Comparison of ENCODE assay signal across 8 mouse cellular contexts in the genomic region with DNA sequence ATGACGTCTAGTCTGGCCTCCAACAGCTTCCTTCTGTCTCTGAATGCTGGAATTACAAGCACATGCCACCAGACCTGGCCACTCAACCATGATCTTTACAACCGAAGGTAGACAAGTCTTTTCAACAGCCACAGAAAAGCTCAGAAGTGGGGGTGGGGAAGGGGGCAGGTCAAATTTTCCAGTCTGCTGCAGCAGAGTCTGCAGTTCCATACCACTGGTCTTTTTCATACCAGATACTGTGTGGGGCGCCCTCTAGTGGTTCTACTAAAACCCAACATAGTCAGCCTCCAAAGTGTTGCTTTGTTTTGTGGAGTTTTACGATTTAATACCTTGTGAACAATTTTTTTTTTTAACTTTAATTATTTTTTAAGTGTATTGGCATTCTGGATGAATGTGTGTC. TPM values are rescaled to one million over a fixed set of nuclear protein-coding genes. Genes with fewer than 3 reads are reported as not detected.
A peak's percentile ranks its signal among the peaks of the same experiment; 100 is the strongest.
DNase-seq lines count a peak whose midpoint lies in the region; ATAC-seq and TF ChIP-seq lines count a peak whose summit lies in the region.
"Had no signal": no experiment of that assay in that cellular context is flagged by ENCODE, and none has a peak within 500 bp of the region (broad histone marks: within the 10 kb centered on the region; RNA-seq: fewer than 3 reads in every experiment).

No protein-coding gene starts in this region.

- dilution Hi-C loops in CH12.LX (cut with MboI; ENCODE audit: extremely low pct_ligation_motif_present, extremely low pct_unique_long_range_greater_than_20kb, low sequenced_read_pairs), result no loop called here

- 17% methylated on average over 4 of the region's 4 CpGs for WGBS in liver, embryonic 15.5 days (ENCODE audit: insufficient replicate concordance)

- peak overlapping the region; percentile 28 to 60 (median 42) for H3K4me3 ChIP-seq in CH12.LX (replicated peaks in 1 of 3; ENCODE audit: low read depth in 2 of 3, low read length in 2 of 3, poor library complexity in 1 of 3)
- no peak overlapping the region for H3K4me3 ChIP-seq in liver, embryonic 15.5 days (replicated peaks)
- H3K4me3 ChIP-seq: lung, embryonic 15.5 days had no signal

- H3K79me2 ChIP-seq in CH12.LX (replicated peaks; ENCODE audit: control insufficient read depth, extremely low read depth, insufficient read depth, poor library complexity, severe bottlenecking), result no peaks in the 10 kb centered on the region

- H3K4me1 ChIP-seq in CH12.LX (ENCODE audit: control insufficient read depth in 1 of 2, insufficient read depth in 2 of 2), result peaks cover 2 to 17% of the 10 kb centered on the region in 2 experiments; a peak in 2 of 4 replicates
- peaks cover 20% of the 10 kb centered on the region for H3K4me1 ChIP-seq in liver, embryonic 15.5 days (replicated peaks)

- 0 out of 2 replicates have a peak overlapping the region, but pooled peaks have one; percentile 38 for H3K27ac ChIP-seq in CH12.LX (ENCODE audit: insufficient read depth, low read depth)
- no peak overlapping the region for H3K27ac ChIP-seq in liver, embryonic 15.5 days (replicated peaks)
- H3K27ac ChIP-seq: lung, embryonic 15.5 days had no signal

- in situ Hi-C loops in CH12.LX (cut with MboI; ENCODE audit: low pct_ligation_motif_present, low pct_unique_long_range_greater_than_20kb, low sequenced_read_pairs), result no loop called here

- TF ChIP-seq EP300 in CH12.LX (IDR thresholded peaks at IDR 0.05; ENCODE audit: low read length), result no peak

- no peaks in the 10 kb centered on the region for H3K9me3 ChIP-seq in CH12.LX (replicated peaks; ENCODE audit: low read length)
- H3K9me3 ChIP-seq in liver, embryonic 15.5 days (replicated peaks), result no peaks in the 10 kb centered on the region
- H3K9me3 ChIP-seq: lung, embryonic 15.5 days had no signal

- H3K9ac ChIP-seq in CH12.LX (ENCODE audit: insufficient read depth, low read depth), result peak overlapping the region; percentile 48; the same call in 1 of the 2 replicates
- H3K9ac ChIP-seq in liver, embryonic 15.5 days, result no peak overlapping the region
- H3K9ac ChIP-seq: lung, embryonic 15.5 days had no signal

- peak; percentile 32 to 82; a peak in 3 of 4 replicates for TF ChIP-seq CTCF in CH12.LX (conservative IDR thresholded peaks at IDR 0.05 in 1 of 2, IDR thresholded peaks at IDR 0.05 in 1 of 2; ENCODE audit: low read depth in 2 of 2, low read length in 2 of 2)

- TF ChIP-seq POLR2A in CH12.LX (IDR thresholded peaks at IDR 0.05; ENCODE audit: low read depth, low read length), result no peak

- H3K27me3 ChIP-seq in CH12.LX (replicated peaks), result no peaks in the 10 kb centered on the region
- H3K27me3 ChIP-seq in liver, embryonic 15.5 days, result peaks cover 3% of the 10 kb centered on the region; the same call in 1 of the 2 replicates
- H3K27me3 ChIP-seq: lung, embryonic 15.5 days had no signal

- ATAC-seq in liver, embryonic 15.5 days (ENCODE audit: insufficient read depth), result no peak

- H3K4me2 ChIP-seq in CH12.LX (ENCODE audit: insufficient read depth, low read depth, poor library complexity, severe bottlenecking), result peak overlapping the region; percentile 99
- peak overlapping the region; percentile 20 for H3K4me2 ChIP-seq in liver, embryonic 15.5 days

- peak; percentile 68 for TF ChIP-seq RAD21 in CH12.LX (IDR thresholded peaks at IDR 0.05; ENCODE audit: low read depth, low read length)

- H3K36me3 ChIP-seq in CH12.LX (replicated peaks in 1 of 2; ENCODE audit: control insufficient read depth in 1 of 2, insufficient read depth in 1 of 2, low read length in 1 of 2), result peaks cover 8 to 31% of the 10 kb centered on the region in 2 experiments
- H3K36me3 ChIP-seq in liver, embryonic 15.5 days (replicated peaks), result peaks cover 17% of the 10 kb centered on the region; the same call in 1 of the 2 replicates

- peak; percentile 79 to 81 for DNase-seq in B cell, adult 2 months
- DNase-seq in CH12.LX (ENCODE audit: extremely low read depth), result peak; percentile 84
- DNase-seq in c-Kit-positive CD71-positive TER-119-positive erythroid progenitor cells, embryonic 14.5 days (ENCODE audit: low spot score), result peak; percentile 75
- DNase-seq in frontal cortex, postnatal 36 days (ENCODE audit: low spot score in 2 of 2), result peak; percentile 31 to 67
- peak; percentile 84 for DNase-seq in kidney, postnatal 10 days
- peak; percentile 86 for DNase-seq in retina, postnatal 1 day

TF ChIP-seq in CH12.LX, 34 proteins besides CTCF, POLR2A, EP300 and RAD21 (continues in another document):
- TF ChIP-seq ZKSCAN1 (IDR thresholded peaks at IDR 0.05; ENCODE audit: borderline replicate concordance, low read depth, low read length) (no peak), HCFC1 (IDR thresholded peaks at IDR 0.05; ENCODE audit: low read depth, low read length) (peak; percentile 29; the same call in 1 of the 2 replicates), JUN (IDR thresholded peaks at IDR 0.05; ENCODE audit: insufficient read depth, low read depth, low read length) (peak; percentile 47), PAX5 (IDR thresholded peaks at IDR 0.05; ENCODE audit: low read length) (no peak), MXI1 (IDR thresholded peaks at IDR 0.05; ENCODE audit: low read depth, low read length) (peak; percentile 60; the same call in 1 of the 2 replicates), MAFK (IDR thresholded peaks at IDR 0.05; ENCODE audit: insufficient replicate concordance, low read length) (0 out of 2 replicates have a peak, but pooled peaks have one; percentile 31), MYC (IDR thresholded peaks at IDR 0.05; ENCODE audit: low read depth, low read length) (no peak), ETS1 (conservative IDR thresholded peaks at IDR 0.05; ENCODE audit: low read depth, low read length) (no peak; the same call in 1 of the 2 replicates), MEF2A (IDR thresholded peaks at IDR 0.05; ENCODE audit: borderline replicate concordance, low read depth, low read length) (peak; percentile 46; the same call in 1 of the 2 replicates), ELF1 (IDR thresholded peaks at IDR 0.05; ENCODE audit: low read depth, low read length) (peak; percentile 57; the same call in 1 of the 2 replicates), TCF12 (IDR thresholded peaks at IDR 0.05; ENCODE audit: low read depth, low read length) (no peak), TBP (conservative IDR thresholded peaks at IDR 0.05; ENCODE audit: low read depth, low read length) (no peak), E2F4 (IDR thresholded peaks at IDR 0.05; ENCODE audit: insufficient replicate concordance, low read depth, low read length) (no peak), MAX (IDR thresholded peaks at IDR 0.05; ENCODE audit: low read length) (no peak), SMC3 (IDR thresholded peaks at IDR 0.05; ENCODE audit: low read depth, low read length) (peak; percentile 66), MAZ (IDR thresholded peaks at IDR 0.05; ENCODE audit: low read depth, low read length) (no peak), CHD2 (IDR thresholded peaks at IDR 0.05; ENCODE audit: low read length) (peak; percentile 84), BHLHE40 (IDR thresholded peaks at IDR 0.05; ENCODE audit: low read depth, low read length) (peak; percentile 37; the same call in 1 of the 2 replicates), GABPA (IDR thresholded peaks at IDR 0.05; ENCODE audit: insufficient replicate concordance, low read depth, low read length) (no peak), SIN3A (IDR thresholded peaks at IDR 0.05; ENCODE audit: low read length) (peak; percentile 90), CHD1 (IDR thresholded peaks at IDR 0.05; ENCODE audit: low read depth, low read length) (no peak), KAT2A (IDR thresholded peaks at IDR 0.05; ENCODE audit: insufficient replicate concordance, low read length) (no peak), UBTF (IDR thresholded peaks at IDR 0.05; ENCODE audit: low read depth, low read length) (no peak), USF2 (conservative IDR thresholded peaks at IDR 0.05; ENCODE audit: low read depth, low read length) (no peak), POLR2AphosphoS2 (IDR thresholded peaks at IDR 0.05; ENCODE audit: low read depth, low read length) (no peak), IRF4 (IDR thresholded peaks at IDR 0.05; ENCODE audit: low read depth, low read length) (peak; percentile 61), ZNF384 (IDR thresholded peaks at IDR 0.05; ENCODE audit: low read depth, low read length) (no peak), NRF1 (IDR thresholded peaks at IDR 0.05; ENCODE audit: low read depth, low read length) (no peak), NELFE (IDR thresholded peaks at IDR 0.05; ENCODE audit: low read depth, low read length) (no peak), RCOR1 (conservative IDR thresholded peaks at IDR 0.05; ENCODE audit: low read depth, low read length) (no peak), ZMIZ1 (IDR thresholded peaks at IDR 0.05; ENCODE audit: low read depth, low read length) (no peak), ZC3H11A (IDR thresholded peaks at IDR 0.05; ENCODE audit: low read depth, low read length) (no peak)

RNA-seq across cellular contexts. Expression of a gene that starts 1.4 kb away (rescaled TPM):
- total RNA-seq in CH12.LX (2012; rRNA removed) (0.21 and 0.25 TPM in 2 replicates), CH12.LX (2014; rRNA removed) (0.35 TPM in 1 of 2 replicates, not detected in the other)
- 0.46 and 0.64 TPM in 2 replicates for polyA plus RNA-seq in CH12.LX (2012; ENCODE audit: insufficient read length, low read depth)
- polyA plus RNA-seq in liver, embryonic 15.5 days (2015; fragmentation: Nextera tagmentation; extraction: Ambion mirVana), result 0.48 and 0.51 TPM in 2 replicates

RNA-seq across cellular contexts. Expression of a gene that starts 13.2 kb away (rescaled TPM):
- total RNA-seq in CH12.LX (2012; rRNA removed) (31.5 and 45.7 TPM in 2 replicates), CH12.LX (2014; rRNA removed) (66.4 and 74.6 TPM in 2 replicates)
- polyA plus RNA-seq in CH12.LX (2012; ENCODE audit: insufficient read length, low read depth), result 91.7 and 108 TPM in 2 replicates
- 85.5 and 94.5 TPM in 2 replicates for polyA plus RNA-seq in liver, embryonic 15.5 days (2015; fragmentation: Nextera tagmentation; extraction: Ambion mirVana)

RNA-seq across cellular contexts. Expression of a gene that starts 36.9 kb away (rescaled TPM):
- 13.5 and 14.8 TPM in 2 replicates for total RNA-seq in CH12.LX (2012; rRNA removed)
- 9.3 and 9.4 TPM in 2 replicates for total RNA-seq in CH12.LX (2014; rRNA removed)
- 16.0 and 22.0 TPM in 2 replicates for polyA plus RNA-seq in CH12.LX (2012; ENCODE audit: insufficient read length, low read depth)
- 3.6 and 3.7 TPM in 2 replicates for polyA plus RNA-seq in liver, embryonic 15.5 days (2015; fragmentation: Nextera tagmentation; extraction: Ambion mirVana)

RNA-seq across cellular contexts. Expression of a gene that starts 58.6 kb away (rescaled TPM):
- total RNA-seq in CH12.LX (2012; rRNA removed) (26.3 and 28.1 TPM in 2 replicates), CH12.LX (2014; rRNA removed) (51.3 and 52.0 TPM in 2 replicates)
- 44.1 and 45.6 TPM in 2 replicates for polyA plus RNA-seq in CH12.LX (2012; ENCODE audit: insufficient read length, low read depth)
- polyA plus RNA-seq in liver, embryonic 15.5 days (2015; fragmentation: Nextera tagmentation; extraction: Ambion mirVana), result 24.8 and 24.9 TPM in 2 replicates

RNA-seq across cellular contexts. Expression of a gene that starts 58.9 kb away (rescaled TPM):
- total RNA-seq in CH12.LX (2012; rRNA removed) (29.1 and 33.6 TPM in 2 replicates), CH12.LX (2014; rRNA removed) (34.4 and 39.4 TPM in 2 replicates)
- 55.1 and 56.5 TPM in 2 replicates for polyA plus RNA-seq in CH12.LX (2012; ENCODE audit: insufficient read length, low read depth)
- 50.8 and 56.7 TPM in 2 replicates for polyA plus RNA-seq in liver, embryonic 15.5 days (2015; fragmentation: Nextera tagmentation; extraction: Ambion mirVana)
